Mouse (Mus musculus): ENCODE results near the gene Rasgef1c. TPM values are rescaled to one million over a fixed set of nuclear protein-coding genes. Genes with fewer than 3 reads are reported as not detected.

Rasgef1c gene
- polyA plus RNA-seq, 1 experiment from 2014 or later, result 0.05 TPM

DNA sequence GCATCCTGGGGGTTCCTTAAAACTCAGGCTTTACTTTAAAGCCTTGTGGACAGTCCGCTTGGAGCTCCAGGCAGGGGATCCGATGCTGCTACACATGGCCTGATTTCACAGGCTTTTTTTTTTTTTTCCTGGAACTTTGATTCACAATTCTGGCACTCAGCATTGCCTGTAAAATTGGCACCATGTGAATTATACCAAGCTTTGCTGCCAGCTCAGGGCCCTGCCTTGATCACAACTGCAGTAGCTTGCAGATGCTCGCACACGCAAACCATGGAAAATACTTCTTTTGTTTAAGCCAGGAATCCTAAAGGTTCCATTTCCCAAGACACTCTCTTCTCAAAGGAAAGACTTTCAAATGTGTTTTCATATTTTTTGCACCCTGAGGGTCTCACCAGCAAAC is 44.1 kb downstream of the Rasgef1c start:
- no peaks in the 10 kb centered on the region for H3K4me1 ChIP-seq (replicated peaks)
- 71% methylated on average over 4 of the region's 4 CpGs for WGBS (ENCODE audit: insufficient replicate concordance)
- ATAC-seq (ENCODE audit: insufficient read depth), result no peak
- H3K27ac ChIP-seq (replicated peaks), result no peak overlapping the region
- H3K9ac ChIP-seq, result no peak overlapping the region
- H3K4me3 ChIP-seq (replicated peaks), result no peak overlapping the region
- no peaks in the 10 kb centered on the region for H3K36me3 ChIP-seq (replicated peaks)
- no peaks in the 10 kb centered on the region for H3K9me3 ChIP-seq (replicated peaks)
- no peak overlapping the region for H3K4me2 ChIP-seq
- peaks cover 8% of the 10 kb centered on the region; the same call in 1 of the 2 replicates for H3K27me3 ChIP-seq

DNA sequence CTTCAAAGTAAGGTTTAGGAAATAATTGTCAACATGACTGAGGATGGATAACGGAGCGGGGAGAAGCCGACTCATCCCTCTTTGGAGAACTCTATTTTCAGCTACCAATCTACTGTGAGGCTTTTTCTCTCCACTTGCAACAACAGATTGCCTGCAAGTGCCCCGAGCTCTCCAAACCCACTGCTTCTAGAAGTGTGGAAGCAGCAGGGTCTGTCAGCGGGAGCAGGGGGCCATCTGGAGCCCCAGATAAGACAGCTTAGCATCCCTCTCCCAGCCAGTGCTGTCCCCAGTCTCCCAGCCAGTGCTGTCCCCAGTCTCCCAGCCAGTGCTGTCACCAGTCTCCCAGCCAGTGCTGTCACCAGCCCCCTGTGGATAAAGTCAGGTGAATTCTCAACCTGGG is 48.2 kb downstream of the Rasgef1c start:
- Histone ChIP-seq H3K36me3 (replicated peaks) (no peaks in the 10 kb centered on the region), H3K4me1 (replicated peaks) (no peaks in the 10 kb centered on the region), H3K9ac (no peak overlapping the region), H3K27ac (replicated peaks) (no peak overlapping the region), H3K9me3 (replicated peaks) (no peaks in the 10 kb centered on the region), H3K4me3 (replicated peaks) (no peak overlapping the region), H3K27me3 (peaks cover 5% of the 10 kb centered on the region; the same call in 1 of the 2 replicates), H3K4me2 (no peak overlapping the region)
- no peak for ATAC-seq (ENCODE audit: insufficient read depth)
- WGBS (ENCODE audit: insufficient replicate concordance), result 60% methylated on average over 5 of the region's 5 CpGs

DNA sequence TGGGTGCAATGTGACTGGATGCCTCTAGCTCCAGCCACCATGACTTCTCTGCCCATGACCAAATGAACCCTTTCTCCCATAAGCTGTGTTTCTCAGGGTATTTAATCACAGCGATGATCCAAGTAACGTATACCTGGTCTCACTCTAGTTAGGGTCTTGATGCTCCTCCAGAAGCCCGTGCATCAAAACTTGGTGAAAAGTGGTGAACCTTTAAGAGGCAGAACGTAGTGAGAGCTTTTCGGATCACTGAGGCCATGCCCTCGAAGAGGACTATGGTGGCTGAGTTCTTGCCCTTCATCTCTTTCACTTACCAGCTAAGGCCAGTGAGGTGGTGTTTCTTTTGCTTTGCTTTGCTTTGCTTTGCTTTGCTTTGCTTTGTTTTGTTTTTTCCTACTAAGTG is 52.0 kb downstream of the Rasgef1c start:
- Histone ChIP-seq H3K27me3 (peaks cover 13% of the 10 kb centered on the region; the same call in 1 of the 2 replicates), H3K4me1 (replicated peaks) (no peaks in the 10 kb centered on the region), H3K36me3 (replicated peaks) (no peaks in the 10 kb centered on the region), H3K4me2 (no peak overlapping the region), H3K27ac (replicated peaks) (no peak overlapping the region), H3K4me3 (replicated peaks) (no peak overlapping the region), H3K9me3 (replicated peaks) (no peaks in the 10 kb centered on the region), H3K9ac (no peak overlapping the region)
- ATAC-seq (ENCODE audit: insufficient read depth), result no peak
- WGBS (ENCODE audit: insufficient replicate concordance), result 74% methylated on average over 6 of the region's 6 CpGs

DNA sequence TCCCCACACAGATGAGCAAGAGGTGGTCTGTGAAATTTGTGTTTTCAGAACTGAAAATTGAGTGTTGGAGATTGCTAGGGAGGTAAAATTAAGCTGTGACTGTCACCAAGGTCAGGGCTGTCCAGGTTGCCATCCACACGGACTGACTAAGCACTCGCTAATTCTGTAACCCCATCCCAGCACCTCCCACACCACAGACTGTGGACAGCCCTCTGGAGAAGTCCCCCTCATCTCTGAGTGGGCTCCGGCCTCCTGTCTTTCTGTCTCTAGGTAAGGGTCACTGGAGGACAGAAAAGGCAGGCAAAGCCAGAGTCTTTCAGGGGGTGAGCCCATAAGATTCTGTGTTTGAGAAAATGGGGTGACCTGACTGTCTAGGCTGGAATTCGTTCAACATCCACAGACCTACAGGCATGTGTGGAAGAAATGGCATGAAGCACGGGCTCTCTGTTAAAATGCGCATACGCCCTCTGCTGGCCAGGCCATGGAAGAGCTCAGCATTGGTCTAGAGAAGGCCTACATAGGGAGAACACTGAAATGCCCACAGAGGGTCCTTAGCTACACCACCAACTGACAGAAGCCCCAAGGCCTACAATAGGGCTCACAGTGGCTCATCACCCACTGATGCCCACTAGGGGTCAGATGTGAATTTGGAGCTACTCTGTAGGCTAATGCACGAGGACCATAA is 54.1 kb downstream of the Rasgef1c start:
- H3K9ac ChIP-seq, result no peak overlapping the region
- no peaks in the 10 kb centered on the region for H3K9me3 ChIP-seq (replicated peaks)
- no peaks in the 10 kb centered on the region for H3K36me3 ChIP-seq (replicated peaks)
- H3K27me3 ChIP-seq, result peaks cover 14% of the 10 kb centered on the region; the same call in 1 of the 2 replicates
- 19% methylated on average over 8 of the region's 8 CpGs for WGBS (ENCODE audit: insufficient replicate concordance)
- no peaks in the 10 kb centered on the region for H3K4me1 ChIP-seq (replicated peaks)
- H3K27ac ChIP-seq (replicated peaks), result no peak overlapping the region
- no peak overlapping the region for H3K4me3 ChIP-seq (replicated peaks)
- H3K4me2 ChIP-seq, result no peak overlapping the region
- ATAC-seq (ENCODE audit: insufficient read depth), result no peak; the same call in 1 of the 2 replicates

DNA sequence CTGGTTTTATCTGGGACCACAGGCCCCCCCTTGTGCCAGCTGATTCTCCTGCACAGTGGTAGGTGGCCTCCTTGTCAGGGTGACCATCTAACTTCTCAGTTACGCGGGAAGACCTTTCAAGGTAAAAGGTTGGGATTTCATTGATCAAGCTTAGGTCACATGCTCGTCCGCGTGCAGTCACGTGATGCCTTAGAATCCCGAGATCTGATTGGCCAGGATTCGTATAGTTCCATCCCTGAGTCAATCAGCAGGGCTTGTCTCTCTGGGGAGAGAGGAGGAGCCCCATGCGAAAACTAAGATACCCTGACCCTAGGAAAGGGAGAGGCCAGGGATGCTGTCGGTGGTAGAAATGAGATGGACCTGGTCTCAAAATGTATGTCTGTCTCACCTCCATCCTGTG is 56.4 kb downstream of the Rasgef1c start:
- Histone ChIP-seq H3K36me3 (replicated peaks) (no peaks in the 10 kb centered on the region), H3K27ac (replicated peaks) (no peak overlapping the region), H3K4me1 (replicated peaks) (0 out of 2 replicates have a peak, but pooled peaks cover 3% of the 10 kb centered on the region), H3K9ac (no peak overlapping the region), H3K9me3 (replicated peaks) (no peaks in the 10 kb centered on the region), H3K4me3 (replicated peaks) (no peak overlapping the region), H3K27me3 (peaks cover 20% of the 10 kb centered on the region), H3K4me2 (no peak overlapping the region)
- ATAC-seq (ENCODE audit: insufficient read depth), result no peak
- 69% methylated on average over 10 of the region's 10 CpGs for WGBS (ENCODE audit: insufficient replicate concordance)

DNA sequence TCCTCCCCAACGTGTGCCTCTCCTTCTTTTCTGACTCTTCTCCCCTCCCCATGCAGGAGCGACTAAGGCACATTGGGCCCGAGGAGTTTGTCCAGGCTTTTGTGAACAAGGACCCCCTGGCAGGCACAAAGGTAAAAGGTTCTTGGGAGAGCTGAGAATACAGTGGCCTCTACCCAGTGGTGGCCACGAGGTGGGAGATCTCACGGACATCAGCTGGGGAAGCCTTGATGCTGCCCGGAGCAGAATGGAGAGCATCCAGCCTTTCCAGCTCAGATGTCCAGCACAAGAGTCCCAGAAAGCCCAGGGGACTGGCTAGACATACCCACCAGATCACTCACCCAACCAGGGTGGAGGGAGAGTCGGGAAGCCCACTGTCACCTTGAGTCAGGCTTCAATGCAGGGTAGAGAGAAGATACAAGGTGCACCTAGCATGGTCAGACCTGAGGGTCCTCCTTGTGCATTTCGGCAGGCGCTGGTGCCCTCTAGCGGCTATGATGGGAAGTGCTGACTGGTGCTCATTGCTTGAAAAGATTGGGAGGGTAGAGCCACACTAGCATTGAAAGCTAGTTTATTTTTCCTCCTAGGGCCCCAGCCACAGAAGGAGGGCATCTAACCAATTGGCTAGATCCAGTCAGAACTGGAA is 59.6 kb downstream of the Rasgef1c start:
- ATAC-seq (ENCODE audit: insufficient read depth), result no peak
- H3K27ac ChIP-seq (replicated peaks), result no peak overlapping the region
- 27% methylated on average over 10 of the region's 10 CpGs for WGBS (ENCODE audit: insufficient replicate concordance)
- no peak overlapping the region for H3K4me2 ChIP-seq
- H3K36me3 ChIP-seq (replicated peaks), result no peaks in the 10 kb centered on the region
- no peak overlapping the region for H3K9ac ChIP-seq
- no peak overlapping the region for H3K4me3 ChIP-seq (replicated peaks)
- H3K27me3 ChIP-seq, result peaks cover 11% of the 10 kb centered on the region
- no peaks in the 10 kb centered on the region for H3K9me3 ChIP-seq (replicated peaks)
- peaks cover 7% of the 10 kb centered on the region; the same call in 1 of the 2 replicates for H3K4me1 ChIP-seq (replicated peaks)

DNA sequence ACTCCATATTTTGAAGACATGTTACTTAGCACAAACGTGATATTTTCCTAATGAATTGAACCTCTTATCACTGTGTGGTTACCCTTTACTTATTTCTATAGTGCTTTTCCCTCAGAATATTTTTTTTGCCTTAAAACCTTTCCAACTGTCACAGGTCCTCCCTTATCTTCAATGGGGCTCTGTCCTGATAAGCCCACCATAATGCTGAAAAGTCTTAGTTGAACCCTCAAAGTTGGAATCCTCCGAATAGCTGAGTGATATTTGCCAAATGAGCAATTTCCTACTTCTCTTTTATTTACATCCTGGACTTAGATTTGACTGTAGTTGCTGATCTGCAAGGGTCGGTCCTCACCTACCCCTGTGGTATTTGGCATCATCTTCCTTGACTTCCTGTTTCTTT is 63.7 kb downstream of the Rasgef1c start:
- no peak for ATAC-seq (ENCODE audit: insufficient read depth)
- no peak overlapping the region for H3K9ac ChIP-seq
- no peaks in the 10 kb centered on the region for H3K36me3 ChIP-seq (replicated peaks)
- no peak overlapping the region for H3K27ac ChIP-seq (replicated peaks)
- H3K4me2 ChIP-seq, result no peak overlapping the region
- H3K9me3 ChIP-seq (replicated peaks), result no peaks in the 10 kb centered on the region
- 25% methylated on average over 3 of the region's 3 CpGs for WGBS (ENCODE audit: insufficient replicate concordance)
- H3K4me3 ChIP-seq (replicated peaks), result no peak overlapping the region
- H3K4me1 ChIP-seq (replicated peaks), result peaks cover 7% of the 10 kb centered on the region; the same call in 1 of the 2 replicates
- H3K27me3 ChIP-seq, result peaks cover 7% of the 10 kb centered on the region

DNA sequence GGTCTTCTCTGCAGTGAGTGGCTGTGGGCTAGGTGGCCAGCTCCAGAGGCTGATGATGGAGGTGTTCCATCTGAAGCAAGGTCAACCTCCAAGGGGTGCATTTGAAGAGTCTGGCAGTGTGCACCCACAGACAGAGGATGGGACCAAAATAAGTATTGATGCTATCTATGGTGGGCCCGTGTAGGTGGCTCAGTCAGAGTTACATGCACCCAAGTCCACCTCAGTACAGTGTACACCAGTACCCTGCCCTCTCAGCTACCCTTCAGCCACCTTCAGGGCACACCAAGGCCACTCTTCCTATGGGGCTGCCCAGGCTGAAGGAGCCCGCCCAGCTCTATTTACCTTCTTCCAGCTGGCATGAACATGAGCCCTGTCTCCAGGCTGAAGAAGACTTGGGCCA is 68.1 kb downstream of the Rasgef1c start:
- WGBS (ENCODE audit: insufficient replicate concordance), result 73% methylated on average over 2 of the region's 2 CpGs

DNA sequence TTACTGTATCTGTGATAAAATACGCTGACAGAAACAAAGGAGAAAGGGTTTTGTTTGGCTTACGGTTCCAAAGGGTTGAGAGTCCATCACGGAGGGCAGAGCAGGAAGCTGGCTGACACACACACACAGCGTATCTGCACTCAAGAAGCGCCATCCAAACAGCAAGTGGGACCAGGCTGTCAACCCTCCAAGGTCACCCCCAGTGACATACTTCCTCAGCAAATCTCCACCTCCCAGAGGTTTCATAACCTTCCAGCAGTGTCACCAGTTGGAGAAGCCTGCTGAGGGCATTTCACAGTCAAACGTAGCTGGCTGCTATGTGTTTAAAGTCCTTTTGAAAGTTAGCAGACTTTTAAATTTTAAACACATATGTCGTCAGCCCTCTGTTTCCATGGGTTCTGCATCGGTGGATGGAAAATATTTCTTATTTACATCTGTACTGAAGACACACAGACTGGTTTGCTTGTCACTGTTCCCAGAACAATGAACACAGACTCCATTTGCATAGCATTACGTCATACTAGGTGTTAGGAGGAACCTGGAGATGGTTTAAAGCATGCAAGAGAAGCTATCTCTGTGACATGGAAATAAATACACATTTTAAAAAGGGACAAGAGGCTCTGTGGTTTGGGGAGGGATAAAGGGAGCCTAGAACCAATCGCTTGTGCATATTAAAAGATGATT is 72.2 kb downstream of the Rasgef1c start:
- Histone ChIP-seq H3K9me3 (replicated peaks) (no peaks in the 10 kb centered on the region), H3K27me3 (no peaks in the 10 kb centered on the region), H3K4me3 (replicated peaks) (no peak overlapping the region), H3K4me2 (no peak overlapping the region), H3K27ac (replicated peaks) (no peak overlapping the region), H3K9ac (no peak overlapping the region), H3K4me1 (replicated peaks) (0 out of 2 replicates have a peak, but pooled peaks cover 2% of the 10 kb centered on the region), H3K36me3 (replicated peaks) (no peaks in the 10 kb centered on the region)
- 69% methylated on average over 10 of the region's 10 CpGs for WGBS (ENCODE audit: insufficient replicate concordance)
- ATAC-seq (ENCODE audit: insufficient read depth), result no peak

More for the DNA sequence above, 68.1 kb downstream of the Rasgef1c start:
- no peak for ATAC-seq (ENCODE audit: insufficient read depth)
- H3K9me3 ChIP-seq (replicated peaks), result no peaks in the 10 kb centered on the region
- H3K27ac ChIP-seq (replicated peaks), result no peak overlapping the region
- no peak overlapping the region for H3K4me2 ChIP-seq
- H3K36me3 ChIP-seq (replicated peaks), result no peaks in the 10 kb centered on the region
- no peak overlapping the region for H3K9ac ChIP-seq
- H3K27me3 ChIP-seq, result no peaks in the 10 kb centered on the region
- peaks cover 4% of the 10 kb centered on the region; the same call in 1 of the 2 replicates for H3K4me1 ChIP-seq (replicated peaks)
- H3K4me3 ChIP-seq (replicated peaks), result no peak overlapping the region

DNA sequence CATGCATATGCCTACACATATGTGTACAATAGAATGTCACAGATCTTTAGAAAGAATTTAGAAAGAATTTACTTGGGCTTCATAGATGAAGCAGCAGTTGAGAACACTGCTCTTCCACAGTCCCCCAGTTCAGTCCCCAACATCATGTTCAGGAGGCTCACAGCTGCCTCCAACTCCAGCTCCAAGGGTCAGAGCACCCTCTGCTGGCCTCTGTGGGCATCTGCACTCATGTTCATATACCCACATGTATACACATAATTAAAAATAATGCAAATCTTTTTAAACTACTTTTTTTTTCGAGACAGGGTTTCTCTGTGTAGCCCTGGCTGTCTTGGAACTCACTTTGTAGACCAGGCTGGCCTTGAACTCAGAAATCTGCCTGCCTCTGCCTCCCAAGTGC is 73.0 kb downstream of the Rasgef1c start:
- Histone ChIP-seq H3K9me3 (replicated peaks) (no peaks in the 10 kb centered on the region), H3K36me3 (replicated peaks) (no peaks in the 10 kb centered on the region), H3K4me3 (replicated peaks) (no peak overlapping the region), H3K27ac (replicated peaks) (no peak overlapping the region), H3K4me1 (replicated peaks) (0 out of 2 replicates have a peak, but pooled peaks cover 2% of the 10 kb centered on the region), H3K4me2 (no peak overlapping the region), H3K9ac (no peak overlapping the region), H3K27me3 (no peaks in the 10 kb centered on the region)
- ATAC-seq (ENCODE audit: insufficient read depth), result no peak
- 60% methylated on average over 1 of the region's 1 CpGs for WGBS (ENCODE audit: insufficient replicate concordance)

DNA sequence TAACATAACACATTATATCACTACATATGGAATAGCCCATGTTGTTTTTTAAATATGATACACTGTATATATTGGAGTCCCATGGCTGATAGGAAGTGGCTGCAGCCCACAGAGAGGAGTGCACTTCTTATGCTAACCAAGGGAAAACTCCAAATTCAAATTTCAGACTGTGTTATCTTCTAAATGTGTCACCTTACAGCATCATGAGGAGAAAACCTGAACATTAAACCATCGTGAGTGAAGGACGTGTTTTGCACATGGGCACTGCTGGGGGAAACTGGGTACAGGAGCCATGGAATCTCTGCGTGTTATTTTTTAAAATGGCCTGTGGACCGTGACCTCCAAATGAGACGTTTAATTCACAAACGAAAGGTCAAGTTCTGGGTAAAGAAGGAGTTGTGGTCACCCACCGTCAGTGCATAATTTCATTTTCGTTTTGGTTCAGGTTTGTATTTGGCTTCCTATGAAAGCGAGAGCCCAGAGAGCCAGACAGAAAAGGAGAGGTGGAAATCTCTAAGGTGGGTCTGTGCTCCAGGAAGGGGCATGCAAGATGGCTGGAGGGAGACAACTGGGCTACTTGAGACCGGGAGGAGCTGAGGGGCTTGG is 76.4 kb downstream of the Rasgef1c start:
- Histone ChIP-seq H3K36me3 (replicated peaks) (no peaks in the 10 kb centered on the region), H3K4me3 (replicated peaks) (no peak overlapping the region), H3K27me3 (no peaks in the 10 kb centered on the region), H3K4me1 (replicated peaks) (peaks cover 35% of the 10 kb centered on the region), H3K4me2 (no peak overlapping the region), H3K9ac (no peak overlapping the region), H3K27ac (replicated peaks) (no peak overlapping the region), H3K9me3 (replicated peaks) (no peaks in the 10 kb centered on the region)
- no peak for ATAC-seq (ENCODE audit: insufficient read depth)
- WGBS (ENCODE audit: insufficient replicate concordance), result 68% methylated on average over 10 of the region's 10 CpGs

All from liver, embryonic 15.5 days (tissue).